Mouse (Mus musculus): ENCODE measurements at regions not wholly inside any gene's neighbourhood (a gene's known extent, or its start where the extent isn't known, plus 50 kb on each side); places are given as distances from the start of the nearest gene placed in this dataset.

DNA sequence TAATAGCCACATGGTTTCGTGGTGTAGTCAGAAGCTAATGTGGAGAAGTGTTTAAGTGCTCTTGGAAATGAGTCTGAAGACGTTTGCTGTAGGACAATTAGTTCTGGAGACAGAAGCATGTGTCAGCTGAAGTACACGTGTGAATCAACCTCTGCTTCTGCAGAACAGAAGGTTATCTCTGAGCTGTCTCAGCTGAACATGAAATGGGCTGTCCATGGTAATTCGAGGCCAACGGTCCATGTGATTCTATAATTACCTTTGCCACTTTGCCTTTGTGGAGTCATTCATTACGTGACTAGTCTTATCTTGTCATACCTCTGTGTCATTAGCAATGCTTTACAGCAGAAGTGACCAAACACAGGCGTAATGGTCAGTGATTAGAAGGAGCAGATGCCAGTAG lies 295.6 kb upstream of the Veph1 start:
- H3K27ac ChIP-seq (ENCODE audit: insufficient read depth, low read length), result no peak overlapping the region
- H3K4me1 ChIP-seq (ENCODE audit: control insufficient read depth, insufficient read depth, low read length), result no peaks in the 10 kb centered on the region
- TF ChIP-seq POLR2A (IDR thresholded peaks at IDR 0.05; ENCODE audit: extremely low read depth, insufficient read depth, low read length) (no peak), CTCF (IDR thresholded peaks at IDR 0.05; ENCODE audit: extremely low read depth, insufficient read depth, low read length) (no peak)
- H3K4me3 ChIP-seq (ENCODE audit: insufficient read depth, low read length), result no peak overlapping the region

DNA sequence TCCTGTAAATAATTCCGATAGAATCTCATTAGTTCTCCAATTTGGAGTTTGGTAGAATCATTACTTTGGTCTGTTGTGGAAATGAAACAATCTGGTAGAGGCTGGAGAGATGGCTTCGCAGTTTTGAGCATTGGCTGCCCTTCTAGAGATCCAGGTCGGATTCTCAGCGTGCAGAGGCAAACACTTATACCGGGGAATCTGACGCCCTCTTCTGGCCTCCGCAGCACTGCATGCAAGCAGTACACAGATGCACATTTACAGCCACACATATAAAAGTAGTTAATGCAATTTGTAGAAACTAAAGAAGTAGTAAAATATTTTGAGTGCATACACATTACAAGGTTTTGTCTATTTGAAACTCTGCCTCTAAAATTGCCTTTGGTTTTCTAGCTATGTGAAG lies 294.1 kb upstream of the Veph1 start:
- TF ChIP-seq CTCF (IDR thresholded peaks at IDR 0.05; ENCODE audit: extremely low read depth, insufficient read depth, low read length) (no peak), POLR2A (IDR thresholded peaks at IDR 0.05; ENCODE audit: extremely low read depth, insufficient read depth, low read length) (no peak)

DNA sequence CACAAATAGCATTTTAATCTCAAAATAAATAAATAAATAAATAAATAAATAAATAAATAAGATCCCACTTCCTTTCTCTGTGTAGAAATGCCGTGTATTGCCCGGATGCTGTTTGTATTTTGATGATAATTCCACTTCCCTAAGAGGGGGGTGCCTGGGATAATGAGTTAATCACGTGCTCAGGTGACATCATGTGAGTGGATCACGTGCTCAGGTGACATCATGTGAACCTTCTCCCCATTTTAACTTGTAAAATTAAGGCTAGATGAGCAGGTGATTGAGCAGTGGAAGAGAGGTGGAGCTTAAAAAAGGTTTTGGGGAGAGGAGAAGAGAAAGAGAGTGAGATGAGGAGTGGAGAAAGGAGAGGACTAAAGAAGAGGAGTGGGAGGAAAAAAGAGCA lies 292.8 kb upstream of the Veph1 start:
- TF ChIP-seq CTCF (IDR thresholded peaks at IDR 0.05; ENCODE audit: extremely low read depth, insufficient read depth, low read length), result no peak
- TF ChIP-seq POLR2A (IDR thresholded peaks at IDR 0.05; ENCODE audit: extremely low read depth, insufficient read depth, low read length), result no peak
- H3K4me3 ChIP-seq (ENCODE audit: insufficient read depth, low read length), result no peak overlapping the region
- H3K4me1 ChIP-seq (ENCODE audit: control insufficient read depth, insufficient read depth, low read length), result no peaks in the 10 kb centered on the region
- no peak overlapping the region for H3K27ac ChIP-seq (ENCODE audit: insufficient read depth, low read length)

More for the DNA sequence above, 294.1 kb upstream of the Veph1 start:
- H3K27ac ChIP-seq (ENCODE audit: insufficient read depth, low read length), result no peak overlapping the region
- H3K4me3 ChIP-seq (ENCODE audit: insufficient read depth, low read length), result no peak overlapping the region
- no peaks in the 10 kb centered on the region for H3K4me1 ChIP-seq (ENCODE audit: control insufficient read depth, insufficient read depth, low read length)

DNA sequence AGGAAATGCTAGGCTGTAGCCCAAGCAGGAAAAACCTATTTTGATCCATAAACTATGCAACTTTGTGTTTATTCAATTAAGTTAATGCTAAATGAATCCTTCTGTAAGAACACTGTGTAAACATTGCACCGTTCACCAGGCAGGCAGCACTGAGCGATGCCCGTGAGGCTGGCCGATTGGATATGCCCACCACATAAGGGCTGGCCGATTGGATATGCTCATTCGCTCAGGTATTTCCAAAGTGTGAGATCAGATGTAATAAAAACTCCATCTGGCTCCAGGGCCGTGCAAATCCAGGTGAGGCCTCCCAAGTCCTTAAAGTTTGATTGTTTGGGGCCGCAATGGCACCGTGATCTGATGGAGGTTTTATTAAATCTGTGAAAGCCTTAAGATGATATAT lies 288.2 kb upstream of the Veph1 start:
- no peak overlapping the region for H3K4me3 ChIP-seq (ENCODE audit: insufficient read depth, low read length)
- H3K4me1 ChIP-seq (ENCODE audit: control insufficient read depth, insufficient read depth, low read length), result no peaks in the 10 kb centered on the region
- TF ChIP-seq POLR2A (IDR thresholded peaks at IDR 0.05; ENCODE audit: extremely low read depth, insufficient read depth, low read length), result no peak
- no peak for TF ChIP-seq CTCF (IDR thresholded peaks at IDR 0.05; ENCODE audit: extremely low read depth, insufficient read depth, low read length)
- no peak overlapping the region for H3K27ac ChIP-seq (ENCODE audit: insufficient read depth, low read length)

DNA sequence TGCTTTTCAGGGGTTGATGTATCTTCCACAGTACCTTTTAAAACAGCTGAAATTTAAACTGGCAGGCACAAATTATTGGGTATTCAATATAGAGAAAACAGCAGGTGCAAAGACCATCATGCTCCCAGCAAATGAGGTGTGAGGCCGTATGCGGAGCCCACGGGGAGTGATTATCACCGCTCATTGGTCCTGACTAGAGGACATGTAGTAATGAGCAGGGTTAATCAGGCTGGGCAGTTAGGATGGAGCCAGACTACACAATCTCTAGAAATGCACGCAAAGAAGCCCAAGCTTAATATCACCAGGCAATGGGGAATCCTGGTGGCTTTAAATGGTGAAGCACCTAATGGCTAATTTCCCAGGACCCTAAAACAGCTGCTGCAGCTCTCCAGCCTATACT lies 287.5 kb upstream of the Veph1 start:
- TF ChIP-seq CTCF (IDR thresholded peaks at IDR 0.05; ENCODE audit: extremely low read depth, insufficient read depth, low read length) (no peak), POLR2A (IDR thresholded peaks at IDR 0.05; ENCODE audit: extremely low read depth, insufficient read depth, low read length) (no peak)
- Histone ChIP-seq H3K27ac (ENCODE audit: insufficient read depth, low read length) (no peak overlapping the region), H3K4me3 (ENCODE audit: insufficient read depth, low read length) (no peak overlapping the region), H3K4me1 (ENCODE audit: control insufficient read depth, insufficient read depth, low read length) (no peaks in the 10 kb centered on the region)

DNA sequence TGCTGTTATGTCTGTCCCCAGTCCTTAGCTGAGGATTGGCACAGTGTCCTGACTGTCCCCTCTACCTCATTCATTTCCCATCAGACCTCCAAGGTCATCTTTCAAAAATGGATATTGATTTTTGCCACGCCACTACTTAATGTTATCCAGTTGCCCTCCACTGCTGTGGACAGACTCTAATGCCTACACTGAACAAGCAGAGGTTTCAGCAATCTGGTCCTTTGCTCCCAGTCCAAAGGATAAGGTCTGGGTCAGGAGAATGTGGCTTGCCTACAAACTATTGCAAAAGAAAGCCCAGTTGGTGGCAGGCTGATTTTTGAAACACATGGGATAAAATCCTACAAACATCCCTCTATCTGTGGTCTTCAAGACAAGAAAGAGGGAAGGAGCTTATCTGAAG lies 280.0 kb upstream of the Veph1 start:
- TF ChIP-seq CTCF (IDR thresholded peaks at IDR 0.05; ENCODE audit: extremely low read depth, insufficient read depth, low read length) (no peak), POLR2A (IDR thresholded peaks at IDR 0.05; ENCODE audit: extremely low read depth, insufficient read depth, low read length) (no peak)
- Histone ChIP-seq H3K4me1 (ENCODE audit: control insufficient read depth, insufficient read depth, low read length) (no peaks in the 10 kb centered on the region), H3K27ac (ENCODE audit: insufficient read depth, low read length) (no peak overlapping the region), H3K4me3 (ENCODE audit: insufficient read depth, low read length) (no peak overlapping the region)

DNA sequence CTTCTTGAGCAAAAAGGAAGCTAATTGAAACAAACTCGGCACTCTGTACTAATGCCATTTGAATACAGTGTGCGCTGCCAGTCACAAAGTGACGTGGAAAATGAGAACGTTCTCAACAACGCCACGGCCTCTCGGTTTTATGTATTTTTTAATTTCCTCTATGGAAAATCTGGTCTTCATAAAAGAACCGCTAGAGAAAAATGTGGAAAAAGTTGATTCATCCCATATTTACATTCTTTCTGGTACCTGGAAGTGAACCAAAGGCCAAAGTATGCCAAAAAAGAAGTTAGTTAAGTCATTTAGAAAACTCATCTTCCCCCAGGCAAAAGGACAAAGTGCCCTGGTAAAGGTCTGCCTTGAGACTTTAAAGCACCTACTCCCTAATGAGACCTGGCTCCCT lies 277.7 kb upstream of the Veph1 start:
- no peaks in the 10 kb centered on the region for H3K4me1 ChIP-seq (ENCODE audit: control insufficient read depth, insufficient read depth, low read length)
- TF ChIP-seq POLR2A (IDR thresholded peaks at IDR 0.05; ENCODE audit: extremely low read depth, insufficient read depth, low read length), result no peak
- no peak for TF ChIP-seq CTCF (IDR thresholded peaks at IDR 0.05; ENCODE audit: extremely low read depth, insufficient read depth, low read length)
- no peak overlapping the region for H3K27ac ChIP-seq (ENCODE audit: insufficient read depth, low read length)
- no peak overlapping the region for H3K4me3 ChIP-seq (ENCODE audit: insufficient read depth, low read length)

DNA sequence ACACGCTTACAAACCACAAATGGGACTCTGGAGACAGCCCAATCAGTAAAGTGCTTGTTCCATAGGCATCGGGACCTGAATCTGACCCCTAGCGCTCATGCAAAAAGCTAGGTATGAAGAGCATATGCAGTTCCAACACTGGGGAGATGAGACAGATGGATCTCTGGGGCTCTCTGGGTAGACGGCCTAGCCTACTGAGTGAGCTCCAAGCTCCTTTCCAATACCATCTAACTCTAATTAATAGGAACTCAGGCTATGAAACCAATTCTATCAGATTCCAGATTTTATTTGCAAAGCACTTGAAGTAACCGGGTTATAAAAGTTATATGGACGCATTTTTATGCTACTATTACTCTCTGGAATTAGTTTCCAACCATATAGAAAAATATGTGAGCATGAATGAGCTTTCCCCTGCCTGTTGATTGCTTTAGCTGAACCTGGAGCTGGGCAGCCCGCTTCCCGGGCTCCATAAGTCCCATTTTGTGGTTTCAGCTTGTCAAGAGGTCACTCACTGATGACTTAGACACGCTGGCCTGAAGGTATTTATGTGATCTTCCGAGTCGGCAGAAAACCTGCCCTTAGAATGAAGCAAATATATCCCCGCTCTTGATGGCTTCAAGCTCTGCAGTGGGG lies 276.4 kb upstream of the Veph1 start:
- no peak for TF ChIP-seq CTCF (IDR thresholded peaks at IDR 0.05; ENCODE audit: extremely low read depth, insufficient read depth, low read length)
- no peak for TF ChIP-seq POLR2A (IDR thresholded peaks at IDR 0.05; ENCODE audit: extremely low read depth, insufficient read depth, low read length)
- Histone ChIP-seq H3K27ac (ENCODE audit: insufficient read depth, low read length) (no peak overlapping the region), H3K4me1 (ENCODE audit: control insufficient read depth, insufficient read depth, low read length) (no peaks in the 10 kb centered on the region), H3K4me3 (ENCODE audit: insufficient read depth, low read length) (no peak overlapping the region)

DNA sequence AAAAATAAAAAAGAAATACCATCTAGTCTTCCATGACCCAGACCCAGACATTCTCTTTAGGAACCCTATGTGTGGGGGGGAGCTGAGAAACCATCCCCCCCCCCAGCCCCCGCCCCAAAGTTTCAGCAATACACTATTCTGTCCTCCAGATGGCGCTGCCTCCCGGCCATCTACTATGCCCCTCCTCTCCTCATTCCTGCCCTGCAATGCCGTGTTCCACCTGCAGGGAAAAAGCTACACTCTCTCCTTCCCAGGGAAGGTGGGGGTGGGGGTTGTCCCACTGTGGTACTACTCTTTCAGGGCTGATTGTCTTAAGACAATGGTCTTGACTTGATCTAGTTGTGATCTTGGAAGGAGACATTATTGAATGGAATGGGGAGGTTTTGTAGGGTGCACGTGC lies 273.7 kb upstream of the Veph1 start:
- no peaks in the 10 kb centered on the region for H3K4me1 ChIP-seq (ENCODE audit: control insufficient read depth, insufficient read depth, low read length)
- H3K4me3 ChIP-seq (ENCODE audit: insufficient read depth, low read length), result no peak overlapping the region
- no peak overlapping the region for H3K27ac ChIP-seq (ENCODE audit: insufficient read depth, low read length)
- TF ChIP-seq POLR2A (IDR thresholded peaks at IDR 0.05; ENCODE audit: extremely low read depth, insufficient read depth, low read length), result no peak
- no peak for TF ChIP-seq CTCF (IDR thresholded peaks at IDR 0.05; ENCODE audit: extremely low read depth, insufficient read depth, low read length)

DNA sequence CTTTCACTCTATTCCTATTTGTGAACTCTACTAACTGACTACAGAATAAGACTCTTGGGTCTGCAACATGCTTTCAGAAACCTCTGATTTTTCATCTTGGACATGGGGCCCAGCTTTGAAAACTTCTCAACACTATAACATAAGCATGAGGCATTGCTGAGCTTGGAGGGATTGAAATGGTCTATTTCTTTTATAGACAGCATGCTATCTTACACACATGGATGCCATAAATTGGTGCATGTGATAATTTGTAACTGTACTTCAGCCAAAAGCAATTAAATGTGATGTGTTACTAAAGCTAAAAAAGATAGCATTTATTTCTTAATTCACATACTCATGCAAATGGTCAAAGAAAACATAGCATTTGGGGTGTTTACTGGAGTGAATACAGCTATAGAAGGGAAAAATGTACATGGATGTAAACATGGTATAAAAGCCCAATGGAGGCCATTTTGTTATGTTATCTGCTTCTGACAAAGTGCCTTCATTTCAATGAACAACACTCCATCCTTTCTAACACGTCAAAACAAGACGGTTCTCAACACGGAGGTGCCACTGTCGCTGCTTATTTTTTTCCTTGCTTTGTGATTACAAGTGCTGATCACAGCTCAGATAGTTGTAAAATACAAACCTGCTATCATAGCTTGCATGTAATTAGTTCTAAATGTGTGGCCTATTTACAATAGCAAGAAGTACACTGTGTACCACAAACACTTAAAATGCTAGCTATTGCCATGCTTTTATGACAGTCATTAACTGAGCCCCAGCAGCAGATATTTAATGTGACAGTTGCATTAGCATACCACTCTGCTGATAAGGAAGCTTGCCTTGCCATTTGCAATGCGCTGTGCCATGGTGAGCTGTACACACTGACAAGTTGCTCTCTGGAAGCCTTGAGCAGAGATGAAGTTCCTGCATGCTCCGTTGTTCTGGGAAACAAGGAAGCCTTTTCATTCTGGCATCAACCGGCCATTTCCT lies 267.9 kb upstream of the Veph1 start:
- H3K4me3 ChIP-seq (ENCODE audit: insufficient read depth, low read length), result no peak overlapping the region
- TF ChIP-seq CTCF (IDR thresholded peaks at IDR 0.05; ENCODE audit: extremely low read depth, insufficient read depth, low read length) (no peak), POLR2A (IDR thresholded peaks at IDR 0.05; ENCODE audit: extremely low read depth, insufficient read depth, low read length) (no peak)
- no peak overlapping the region for H3K27ac ChIP-seq (ENCODE audit: insufficient read depth, low read length)
- H3K4me1 ChIP-seq (ENCODE audit: control insufficient read depth, insufficient read depth, low read length), result no peaks in the 10 kb centered on the region

Measured in cortical plate, adult 2 months (tissue).